Mouse (Mus musculus): ENCODE data around the gene Fam160a2. TPM values are rescaled to one million over a fixed set of nuclear protein-coding genes. Genes with fewer than 3 reads are reported as not detected.

The Fam160a2 gene
- polyA plus RNA-seq, 1 experiment, result not detected

- WGBS, result 1% methylated on average over 25 of the region's 25 CpGs
- peak overlapping the region; percentile 41 for H3K27ac ChIP-seq (ENCODE audit: insufficient read depth, low read depth, low read length)
- peak overlapping the region; percentile 86 for H3K4me3 ChIP-seq (ENCODE audit: insufficient read depth, low read depth, low read length)
- TF ChIP-seq POLR2A (IDR thresholded peaks at IDR 0.05; ENCODE audit: insufficient read depth, low read depth, low read length), result peak; percentile 45; the same call in 1 of the 2 replicates
- no peak for TF ChIP-seq CTCF (IDR thresholded peaks at IDR 0.05; ENCODE audit: insufficient read depth, low read depth, low read length)
- peaks cover 6% of the 10 kb centered on the region; the same call in 1 of the 2 replicates for H3K4me1 ChIP-seq (ENCODE audit: control insufficient read depth, insufficient read depth, low read length)
Observed at GRCm38 (mm10) chr7:105399058-105399934, 558 bp downstream of the Fam160a2 start.

- no peak for TF ChIP-seq POLR2A (IDR thresholded peaks at IDR 0.05; ENCODE audit: insufficient read depth, low read depth, low read length)
- Histone ChIP-seq H3K4me3 (ENCODE audit: insufficient read depth, low read depth, low read length) (no peak overlapping the region), H3K4me1 (ENCODE audit: control insufficient read depth, insufficient read depth, low read length) (peaks cover 6% of the 10 kb centered on the region; the same call in 1 of the 2 replicates), H3K27ac (ENCODE audit: insufficient read depth, low read depth, low read length) (no peak overlapping the region)
Observed at GRCm38 (mm10) chr7:105396126-105396525, 3.7 kb downstream of the Fam160a2 start.

GRCm38 (mm10) chr7:105395131-105395820 lies 4.6 kb downstream of the Fam160a2 start:
- Histone ChIP-seq H3K4me3 (ENCODE audit: insufficient read depth, low read depth, low read length) (no peak overlapping the region), H3K4me1 (ENCODE audit: control insufficient read depth, insufficient read depth, low read length) (peaks cover 6% of the 10 kb centered on the region; the same call in 1 of the 2 replicates), H3K27ac (ENCODE audit: insufficient read depth, low read depth, low read length) (no peak overlapping the region)
- TF ChIP-seq POLR2A (IDR thresholded peaks at IDR 0.05; ENCODE audit: insufficient read depth, low read depth, low read length) (no peak), CTCF (IDR thresholded peaks at IDR 0.05; ENCODE audit: insufficient read depth, low read depth, low read length) (no peak)

DNA sequence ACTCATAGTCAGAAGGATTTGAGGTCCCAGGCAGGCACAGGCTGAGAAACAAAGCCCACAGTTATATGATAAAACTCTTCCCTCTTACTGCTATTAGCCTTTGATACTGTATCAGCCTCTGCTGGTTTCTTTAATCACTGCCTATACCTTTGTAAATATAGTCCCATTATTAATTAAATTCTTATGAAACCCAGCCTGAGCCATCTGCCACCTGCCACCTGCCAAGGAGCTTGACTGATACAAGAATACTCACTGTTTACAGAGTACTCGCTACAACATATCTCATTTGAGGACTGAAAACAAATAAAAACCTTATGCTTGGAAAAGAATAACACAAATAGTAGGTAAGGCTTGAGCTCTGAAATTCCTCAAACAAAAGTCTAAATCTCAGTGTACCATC lies 5.2 kb downstream of the Fam160a2 start:
- Histone ChIP-seq H3K27ac (ENCODE audit: insufficient read depth, low read depth, low read length) (no peak overlapping the region), H3K4me1 (ENCODE audit: control insufficient read depth, insufficient read depth, low read length) (peaks cover 6% of the 10 kb centered on the region; the same call in 1 of the 2 replicates), H3K4me3 (ENCODE audit: insufficient read depth, low read depth, low read length) (no peak overlapping the region)
- WGBS, result 78% methylated on average over 1 of the region's 1 CpGs
- TF ChIP-seq CTCF (IDR thresholded peaks at IDR 0.05; ENCODE audit: insufficient read depth, low read depth, low read length), result no peak
- no peak for TF ChIP-seq POLR2A (IDR thresholded peaks at IDR 0.05; ENCODE audit: insufficient read depth, low read depth, low read length)

DNA sequence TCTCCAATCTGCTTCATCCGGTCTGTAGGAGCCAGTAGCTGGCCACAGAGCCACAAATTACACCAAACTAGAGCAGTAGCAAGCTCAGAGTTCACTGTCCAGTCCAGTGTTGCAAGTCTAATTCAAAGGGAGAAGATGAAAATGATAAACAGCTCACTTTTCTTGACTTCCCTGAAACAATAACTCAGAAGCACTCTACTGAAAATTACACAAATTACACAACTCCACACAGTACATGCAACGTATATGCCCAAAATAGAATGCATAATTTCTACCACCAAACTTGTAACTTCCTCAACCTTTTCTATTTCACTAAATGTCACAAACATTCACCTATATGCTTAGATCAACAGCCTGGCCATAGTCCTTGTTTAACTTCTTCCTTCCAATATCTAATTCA lies 9.6 kb downstream of the Fam160a2 start:
- 85% methylated on average over 2 of the region's 2 CpGs for WGBS
- no peak overlapping the region for H3K4me3 ChIP-seq (ENCODE audit: insufficient read depth, low read depth, low read length)
- H3K27ac ChIP-seq (ENCODE audit: insufficient read depth, low read depth, low read length), result no peak overlapping the region
- no peak for TF ChIP-seq POLR2A (IDR thresholded peaks at IDR 0.05; ENCODE audit: insufficient read depth, low read depth, low read length)
- no peaks in the 10 kb centered on the region for H3K4me1 ChIP-seq (ENCODE audit: control insufficient read depth, insufficient read depth, low read length)

DNA sequence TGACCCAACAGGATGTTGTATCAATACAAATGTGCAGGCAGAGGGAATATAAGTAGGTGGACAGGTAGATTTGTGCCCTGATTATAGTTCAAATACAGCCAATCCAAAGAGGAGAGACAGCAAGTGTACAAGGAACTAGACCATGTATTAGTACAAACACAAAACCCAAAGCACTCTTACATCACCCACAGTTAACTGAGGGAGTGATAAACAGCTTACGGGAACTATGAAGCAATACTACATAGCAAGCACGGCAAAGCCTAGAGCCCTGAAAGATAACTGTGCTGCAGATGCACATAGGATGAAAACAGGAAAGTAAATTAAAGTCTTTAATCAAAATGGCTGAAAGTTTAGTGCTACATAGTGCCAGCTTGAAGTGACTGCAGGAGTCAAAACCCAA lies 12.2 kb downstream of the Fam160a2 start:
- TF ChIP-seq POLR2A (IDR thresholded peaks at IDR 0.05; ENCODE audit: insufficient read depth, low read depth, low read length) (no peak), CTCF (IDR thresholded peaks at IDR 0.05; ENCODE audit: insufficient read depth, low read depth, low read length) (no peak)
- Histone ChIP-seq H3K27ac (ENCODE audit: insufficient read depth, low read depth, low read length) (no peak overlapping the region), H3K4me1 (ENCODE audit: control insufficient read depth, insufficient read depth, low read length) (no peaks in the 10 kb centered on the region), H3K4me3 (ENCODE audit: insufficient read depth, low read depth, low read length) (no peak overlapping the region)
- 96% methylated on average over 2 of the region's 2 CpGs for WGBS

DNA sequence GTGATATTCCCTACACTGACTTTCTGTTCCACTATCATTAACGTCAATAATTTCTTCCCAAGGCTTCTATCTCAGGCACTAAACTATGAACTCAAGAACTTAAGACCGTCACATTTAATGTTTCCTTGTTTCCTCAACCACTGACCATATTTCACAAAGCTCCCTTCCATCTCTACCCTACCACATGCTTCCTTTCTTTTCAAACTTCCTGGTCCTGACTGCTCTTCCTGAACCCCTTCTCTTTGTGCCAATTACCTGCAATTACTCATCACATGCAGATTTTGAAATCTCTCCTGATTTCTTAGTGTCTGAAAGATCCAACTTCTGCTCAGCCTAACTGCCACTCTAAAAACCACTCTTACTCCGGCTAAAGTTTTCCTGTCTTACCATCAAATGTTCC lies 19.5 kb downstream of the Fam160a2 start:
- WGBS, result 96% methylated on average over 3 of the region's 3 CpGs
- H3K27ac ChIP-seq (ENCODE audit: insufficient read depth, low read depth, low read length), result no peak overlapping the region
- no peak for TF ChIP-seq POLR2A (IDR thresholded peaks at IDR 0.05; ENCODE audit: insufficient read depth, low read depth, low read length)
- TF ChIP-seq CTCF (IDR thresholded peaks at IDR 0.05; ENCODE audit: insufficient read depth, low read depth, low read length), result no peak
- no peak overlapping the region for H3K4me3 ChIP-seq (ENCODE audit: insufficient read depth, low read depth, low read length)
- H3K4me1 ChIP-seq (ENCODE audit: control insufficient read depth, insufficient read depth, low read length), result no peaks in the 10 kb centered on the region

DNA sequence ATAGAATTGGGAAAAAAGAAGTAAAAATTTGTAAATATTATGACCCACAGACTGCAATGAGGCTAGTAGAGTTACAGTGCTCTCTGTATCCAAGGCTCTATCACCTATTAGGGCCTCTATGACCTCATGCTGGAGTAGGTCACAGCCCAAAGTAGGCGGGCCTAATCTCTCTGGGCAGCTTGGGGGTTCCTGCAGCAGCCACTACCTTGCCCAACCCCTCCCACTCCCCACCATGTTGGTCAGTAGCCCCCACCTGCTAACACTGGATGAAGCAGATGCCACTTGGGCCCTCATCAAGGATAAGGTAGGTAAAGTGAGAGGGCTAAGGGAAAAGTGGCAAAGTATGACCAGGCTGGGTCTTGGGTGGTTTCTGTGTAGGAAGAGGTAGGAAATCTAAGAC lies 25.0 kb downstream of the Fam160a2 start, which contains the start of gene Gm5901:
TSS of gene Gm5901 (plus strand) at position 173 of the 400 bp plus-strand sequence.
- TF ChIP-seq CTCF (IDR thresholded peaks at IDR 0.05; ENCODE audit: insufficient read depth, low read depth, low read length) (no peak), POLR2A (IDR thresholded peaks at IDR 0.05; ENCODE audit: insufficient read depth, low read depth, low read length) (no peak)
- no peak within 1 kb of the TSS for H3K27ac ChIP-seq (ENCODE audit: insufficient read depth, low read depth, low read length)
- 94% methylated on average over 1 of the region's 1 CpGs for WGBS
- no peak within 1 kb of the TSS for H3K4me3 ChIP-seq (ENCODE audit: insufficient read depth, low read depth, low read length)
- H3K4me1 ChIP-seq (ENCODE audit: control insufficient read depth, insufficient read depth, low read length), result no peaks in the 10 kb centered on the region

DNA sequence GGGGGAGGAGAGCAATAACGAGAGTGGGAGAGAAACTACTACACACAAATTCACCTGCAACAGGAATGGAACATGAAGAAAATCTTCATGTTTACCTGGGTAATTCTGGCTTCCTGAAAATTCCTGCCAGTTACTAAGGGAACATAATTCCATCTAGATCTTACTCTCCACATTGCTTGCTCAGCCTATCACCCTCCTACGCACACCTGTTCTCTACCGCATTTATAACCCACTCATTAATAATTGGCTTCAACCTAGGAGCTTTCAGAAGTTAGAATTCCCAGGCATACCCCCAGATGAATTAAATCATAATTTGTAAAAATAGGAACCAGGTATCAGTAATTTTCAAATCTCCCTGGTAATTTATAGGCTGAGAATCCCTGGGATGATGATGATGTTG lies 25.9 kb downstream of the Fam160a2 start:
- no peak for TF ChIP-seq POLR2A (IDR thresholded peaks at IDR 0.05; ENCODE audit: insufficient read depth, low read depth, low read length)
- TF ChIP-seq CTCF (IDR thresholded peaks at IDR 0.05; ENCODE audit: insufficient read depth, low read depth, low read length), result no peak
- WGBS, result 95% methylated on average over 3 of the region's 3 CpGs
- Histone ChIP-seq H3K4me1 (ENCODE audit: control insufficient read depth, insufficient read depth, low read length) (no peaks in the 10 kb centered on the region), H3K4me3 (ENCODE audit: insufficient read depth, low read depth, low read length) (no peak overlapping the region), H3K27ac (ENCODE audit: insufficient read depth, low read depth, low read length) (no peak overlapping the region)

Data from olfactory bulb, adult 2 months (tissue).